Mouse (Mus musculus) megakaryocyte-erythroid progenitor cell, adult 5 weeks (primary cell): ENCODE measurements around the gene Flna. TPM values are rescaled to one million over a fixed set of nuclear protein-coding genes. Genes with fewer than 3 reads are reported as not detected.

Experiments used
- polyA plus RNA-seq: library from polyadenylated mRNA; stranded (reverse); fragments of >175 nt; gene quantifications from 2 replicates; pipeline ENCODE4 v1.2.3, GENCODE M21; 2012

The Flna gene
- polyA plus RNA-seq = 125 and 148 TPM in 2 replicates

GRCm38 (mm10) chrX:74249615-74250014 lies at the start of gene Flna:
TSS of gene Flna (minus strand) at chrX:74249820.

DNA sequence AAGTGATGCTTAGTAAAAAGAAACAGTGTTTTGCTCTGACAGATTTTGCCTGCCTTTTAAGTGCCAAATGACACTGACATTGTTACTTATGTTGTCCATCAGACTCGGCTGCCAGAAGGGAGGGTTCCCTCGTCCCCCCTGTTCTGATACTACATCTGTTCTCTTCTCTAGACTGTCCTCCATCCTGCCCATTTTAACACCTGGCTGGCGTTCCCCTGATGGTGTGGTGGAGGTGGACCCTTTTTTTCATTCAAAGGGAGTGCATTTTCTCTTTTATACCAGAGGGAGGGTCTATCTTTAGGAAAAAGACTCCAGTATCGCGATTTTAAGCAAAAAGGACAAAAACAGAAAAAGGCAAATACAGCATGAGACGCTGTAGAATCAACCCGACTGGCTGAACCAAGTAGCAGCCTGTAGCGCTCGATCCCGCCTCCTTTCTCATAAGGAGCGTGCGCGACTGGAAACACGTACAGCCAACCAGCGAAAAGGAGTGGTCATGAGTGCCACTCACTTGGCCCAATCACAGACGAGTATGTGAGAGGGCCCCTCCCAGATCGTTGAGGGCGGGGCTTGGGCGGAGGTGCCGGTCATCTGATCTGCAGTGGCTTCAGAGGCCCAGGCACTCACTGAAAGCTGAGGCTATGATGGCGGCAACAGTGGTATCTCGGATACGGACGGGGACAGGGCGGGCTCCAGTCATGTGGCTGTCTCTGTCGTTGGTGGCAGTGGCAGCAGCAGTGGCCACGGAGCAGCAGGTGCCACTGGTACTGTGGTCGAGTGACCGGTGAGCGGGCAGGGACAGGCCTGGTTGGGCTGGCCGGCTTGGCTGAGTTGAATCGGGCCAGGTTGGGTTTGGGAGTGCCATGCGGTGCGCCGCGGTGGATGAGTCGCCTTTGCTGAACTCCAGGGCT lies 47.2 kb upstream of the Flna start, which contains the start of gene Atp6ap1:
Gene Atp6ap1 (plus strand): TSS at position 560 of the 911 bp plus-strand sequence.

GRCm38 (mm10) chrX:74281732-74282394 lies 32.2 kb upstream of the Flna start, which contains the start of the genes Taz and Dnase1l1:
TSS of gene Taz (plus strand) at chrX:74281912.
TSS of gene Dnase1l1 (minus strand) at chrX:74282337.

GRCm38 (mm10) chrX:74270062-74270901 lies 20.7 kb upstream of the Flna start, which contains the start of gene Rpl10:
TSS of gene Rpl10 (plus strand) at chrX:74270812.

GRCm38 (mm10) chrX:74254153-74254887 lies 4.7 kb upstream of the Flna start, which contains the start of gene Emd:
TSS of gene Emd (plus strand) at chrX:74254687.

GRCm38 (mm10) chrX:74176959-74177358 lies 72.7 kb downstream of the Flna start, which contains the start of gene Tktl1:
TSS of gene Tktl1 (plus strand) at chrX:74177259.

Other genes starting within 250 kb of the Flna start
- gene Irak1, start 225.9 kb downstream of the Flna start, polyA plus RNA-seq = 427 and 510 TPM in 2 replicates
- gene Opn1mw, start 122.4 kb downstream of the Flna start, polyA plus RNA-seq = not detected in 2 replicates
- gene Mecp2, start 114.5 kb downstream of the Flna start, polyA plus RNA-seq = 33.5 and 42.0 TPM in 2 replicates
- gene Tex28, start 82.0 kb downstream of the Flna start, polyA plus RNA-seq = not detected in 2 replicates
- gene Tktl1, start 72.6 kb downstream of the Flna start, polyA plus RNA-seq = not detected in 2 replicates
- 42.2 TPM in 2 replicates for gene Emd, start 4.9 kb upstream of the Flna start, polyA plus RNA-seq
- 1,371 and 1,458 TPM in 2 replicates for gene Rpl10, start 21.0 kb upstream of the Flna start, polyA plus RNA-seq
- 34.8 and 36.9 TPM in 2 replicates for gene Taz, start 32.1 kb upstream of the Flna start, polyA plus RNA-seq
- 0.47 and 1.2 TPM in 2 replicates for gene Dnase1l1, start 32.5 kb upstream of the Flna start, polyA plus RNA-seq
- 15.5 and 20.0 TPM in 2 replicates for gene Atp6ap1, start 47.3 kb upstream of the Flna start, polyA plus RNA-seq
- 35.5 and 48.6 TPM in 2 replicates for gene Gdi1, start 55.2 kb upstream of the Flna start, polyA plus RNA-seq
- gene Fam50a, start 63.2 kb upstream of the Flna start, polyA plus RNA-seq = 34.9 and 43.8 TPM in 2 replicates
- gene Plxna3, start 79.2 kb upstream of the Flna start, polyA plus RNA-seq = 4.6 and 6.7 TPM in 2 replicates
- 5.9 and 6.9 TPM in 2 replicates for gene Lage3, start 103.8 kb upstream of the Flna start, polyA plus RNA-seq
- gene Ubl4a, start 123.4 kb upstream of the Flna start, polyA plus RNA-seq = 31.2 and 32.6 TPM in 2 replicates
- 4.5 and 5.4 TPM in 2 replicates for gene Slc10a3, start 123.5 kb upstream of the Flna start, polyA plus RNA-seq
- 6.1 and 7.7 TPM in 2 replicates for gene Fam3a, start 143.5 kb upstream of the Flna start, polyA plus RNA-seq
- gene Ikbkg, start 143.5 kb upstream of the Flna start, polyA plus RNA-seq = 9.2 and 10.3 TPM in 2 replicates
- gene G6pdx, start 179.4 kb upstream of the Flna start, polyA plus RNA-seq = 19.5 and 27.3 TPM in 2 replicates
- not detected in 2 replicates for gene Gm6880, start 231.6 kb upstream of the Flna start, polyA plus RNA-seq